Mouse (Mus musculus): ENCODE results near the gene Lpcat2. TPM values are rescaled to one million over a fixed set of nuclear protein-coding genes. Genes with fewer than 3 reads are reported as not detected.

Lpcat2 gene
- 3.2 and 3.9 TPM in 2 replicates for polyA plus RNA-seq (2014; fragmentation: Nextera tagmentation; extraction: Ambion mirVana)

GRCm38 (mm10) chr8:92855171-92855894 lies at the start of gene Lpcat2:
Lpcat2 (plus strand) TSS chr8:92855339.
- H3K4me2 ChIP-seq (ENCODE audit: low read depth, low read length, severe bottlenecking) = peak within 1 kb of the TSS; percentile 83
- 1% methylated on average over 50 of the region's 50 CpGs for WGBS
- peak; percentile 83 for ATAC-seq (replicated peaks; ENCODE audit: low FRiP score)
- peaks cover 6% of the 10 kb centered on the region for H3K27me3 ChIP-seq (ENCODE audit: control insufficient read depth, insufficient read depth, low read length)
- no peak within 1 kb of the TSS for H3K27ac ChIP-seq (ENCODE audit: low read depth, low read length)
- no peaks in the 10 kb centered on the region for H3K9me3 ChIP-seq (ENCODE audit: control insufficient read depth, low read length)
- H3K4me3 ChIP-seq (ENCODE audit: low read depth, low read length) = peak within 1 kb of the TSS; percentile 62
- no peaks in the 10 kb centered on the region for H3K36me3 ChIP-seq (ENCODE audit: control insufficient read depth, insufficient read depth, low read length)
- peaks cover 2% of the 10 kb centered on the region; the same call in 1 of the 2 replicates for H3K4me1 ChIP-seq (replicated peaks; ENCODE audit: control insufficient read depth, insufficient read depth, low read length)
- H3K9ac ChIP-seq (ENCODE audit: low read length) = peak within 1 kb of the TSS; percentile 74
- peak; percentile 86 for DNase-seq (ENCODE audit: low spot score)

- 85% methylated on average over 2 of the region's 2 CpGs for WGBS
- H3K4me2 ChIP-seq (ENCODE audit: low read depth, low read length, severe bottlenecking) = no peak overlapping the region
- no peak for DNase-seq (ENCODE audit: low spot score)
- H3K27me3 ChIP-seq (ENCODE audit: control insufficient read depth, insufficient read depth, low read length) = no peaks in the 10 kb centered on the region
- no peak overlapping the region for H3K27ac ChIP-seq (ENCODE audit: low read depth, low read length)
- no peak for ATAC-seq (replicated peaks; ENCODE audit: low FRiP score)
- no peaks in the 10 kb centered on the region for H3K36me3 ChIP-seq (ENCODE audit: control insufficient read depth, insufficient read depth, low read length)
- H3K9me3 ChIP-seq (ENCODE audit: control insufficient read depth, low read length) = no peaks in the 10 kb centered on the region
- H3K9ac ChIP-seq (ENCODE audit: low read length) = no peak overlapping the region
- H3K4me1 ChIP-seq (replicated peaks; ENCODE audit: control insufficient read depth, insufficient read depth, low read length) = no peaks in the 10 kb centered on the region
- H3K4me3 ChIP-seq (ENCODE audit: low read depth, low read length) = no peak overlapping the region
Measured at GRCm38 (mm10) chr8:92812773-92813172, 42.4 kb upstream of the Lpcat2 start.

- Histone ChIP-seq H3K36me3 (ENCODE audit: control insufficient read depth, insufficient read depth, low read length) (no peaks in the 10 kb centered on the region), H3K27me3 (ENCODE audit: control insufficient read depth, insufficient read depth, low read length) (no peaks in the 10 kb centered on the region), H3K27ac (ENCODE audit: low read depth, low read length) (no peak overlapping the region), H3K9ac (ENCODE audit: low read length) (no peak overlapping the region), H3K4me3 (ENCODE audit: low read depth, low read length) (no peak overlapping the region), H3K9me3 (ENCODE audit: control insufficient read depth, low read length) (no peaks in the 10 kb centered on the region), H3K4me2 (ENCODE audit: low read depth, low read length, severe bottlenecking) (no peak overlapping the region), H3K4me1 (replicated peaks; ENCODE audit: control insufficient read depth, insufficient read depth, low read length) (no peaks in the 10 kb centered on the region)
- no peak for ATAC-seq (replicated peaks; ENCODE audit: low FRiP score)
- no peak for DNase-seq (ENCODE audit: low spot score)
- 90% methylated on average over 5 of the region's 5 CpGs for WGBS
Measured at GRCm38 (mm10) chr8:92815661-92816060, 39.5 kb upstream of the Lpcat2 start.

GRCm38 (mm10) chr8:92817928-92818818 lies 37.0 kb upstream of the Lpcat2 start:
- H3K9ac ChIP-seq (ENCODE audit: low read length) = no peak overlapping the region
- no peak overlapping the region for H3K4me3 ChIP-seq (ENCODE audit: low read depth, low read length)
- DNase-seq (ENCODE audit: low spot score) = peak; percentile 94
- WGBS = 28% methylated on average over 6 of the region's 6 CpGs
- H3K27me3 ChIP-seq (ENCODE audit: control insufficient read depth, insufficient read depth, low read length) = no peaks in the 10 kb centered on the region
- ATAC-seq (replicated peaks; ENCODE audit: low FRiP score) = peak; percentile 71
- no peaks in the 10 kb centered on the region for H3K4me1 ChIP-seq (replicated peaks; ENCODE audit: control insufficient read depth, insufficient read depth, low read length)
- no peak overlapping the region for H3K27ac ChIP-seq (ENCODE audit: low read depth, low read length)
- no peaks in the 10 kb centered on the region for H3K9me3 ChIP-seq (ENCODE audit: control insufficient read depth, low read length)
- H3K36me3 ChIP-seq (ENCODE audit: control insufficient read depth, insufficient read depth, low read length) = no peaks in the 10 kb centered on the region
- H3K4me2 ChIP-seq (ENCODE audit: low read depth, low read length, severe bottlenecking) = no peak overlapping the region

GRCm38 (mm10) chr8:92821151-92821550 lies 34.0 kb upstream of the Lpcat2 start:
- no peak for ATAC-seq (replicated peaks; ENCODE audit: low FRiP score)
- Histone ChIP-seq H3K36me3 (ENCODE audit: control insufficient read depth, insufficient read depth, low read length) (no peaks in the 10 kb centered on the region), H3K4me3 (ENCODE audit: low read depth, low read length) (no peak overlapping the region), H3K4me2 (ENCODE audit: low read depth, low read length, severe bottlenecking) (no peak overlapping the region), H3K27ac (ENCODE audit: low read depth, low read length) (no peak overlapping the region), H3K27me3 (ENCODE audit: control insufficient read depth, insufficient read depth, low read length) (0 out of 2 replicates have a peak, but pooled peaks cover under 1% of the 10 kb centered on the region), H3K9me3 (ENCODE audit: control insufficient read depth, low read length) (no peaks in the 10 kb centered on the region), H3K9ac (ENCODE audit: low read length) (no peak overlapping the region), H3K4me1 (replicated peaks; ENCODE audit: control insufficient read depth, insufficient read depth, low read length) (no peaks in the 10 kb centered on the region)
- DNase-seq (ENCODE audit: low spot score) = no peak

- Histone ChIP-seq H3K4me1 (replicated peaks; ENCODE audit: control insufficient read depth, insufficient read depth, low read length) (no peaks in the 10 kb centered on the region), H3K4me3 (ENCODE audit: low read depth, low read length) (no peak overlapping the region), H3K9ac (ENCODE audit: low read length) (no peak overlapping the region), H3K36me3 (ENCODE audit: control insufficient read depth, insufficient read depth, low read length) (no peaks in the 10 kb centered on the region), H3K27me3 (ENCODE audit: control insufficient read depth, insufficient read depth, low read length) (0 out of 2 replicates have a peak, but pooled peaks cover 3% of the 10 kb centered on the region), H3K9me3 (ENCODE audit: control insufficient read depth, low read length) (no peaks in the 10 kb centered on the region), H3K27ac (ENCODE audit: low read depth, low read length) (no peak overlapping the region), H3K4me2 (ENCODE audit: low read depth, low read length, severe bottlenecking) (no peak overlapping the region)
- DNase-seq (ENCODE audit: low spot score) (no peak), ATAC-seq (replicated peaks; ENCODE audit: low FRiP score) (no peak)
- 85% methylated on average over 5 of the region's 5 CpGs for whole genome bisulfite sequencing
Measured at GRCm38 (mm10) chr8:92822386-92822785, 32.8 kb upstream of the Lpcat2 start.

GRCm38 (mm10) chr8:92825991-92826390 lies 29.1 kb upstream of the Lpcat2 start:
- DNase-seq (ENCODE audit: low spot score) (no peak), ATAC-seq (replicated peaks; ENCODE audit: low FRiP score) (no peak)
- Histone ChIP-seq H3K27ac (ENCODE audit: low read depth, low read length) (no peak overlapping the region), H3K9ac (ENCODE audit: low read length) (no peak overlapping the region), H3K27me3 (ENCODE audit: control insufficient read depth, insufficient read depth, low read length) (0 out of 2 replicates have a peak, but pooled peaks cover 3% of the 10 kb centered on the region), H3K4me1 (replicated peaks; ENCODE audit: control insufficient read depth, insufficient read depth, low read length) (no peaks in the 10 kb centered on the region), H3K4me3 (ENCODE audit: low read depth, low read length) (no peak overlapping the region), H3K36me3 (ENCODE audit: control insufficient read depth, insufficient read depth, low read length) (no peaks in the 10 kb centered on the region), H3K9me3 (ENCODE audit: control insufficient read depth, low read length) (no peaks in the 10 kb centered on the region), H3K4me2 (ENCODE audit: low read depth, low read length, severe bottlenecking) (no peak overlapping the region)
- 74% methylated on average over 4 of the region's 4 CpGs for WGBS

GRCm38 (mm10) chr8:92827243-92828034 lies 27.7 kb upstream of the Lpcat2 start, which contains the start of gene Mmp2:
Mmp2 (plus strand) TSS chr8:92827291.
- ATAC-seq (replicated peaks; ENCODE audit: low FRiP score) = 0 out of 2 replicates have a peak, but pooled peaks have one; percentile 46
- DNase-seq (ENCODE audit: low spot score) = peak; percentile 68
- Histone ChIP-seq H3K36me3 (ENCODE audit: control insufficient read depth, insufficient read depth, low read length) (no peaks in the 10 kb centered on the region), H3K27ac (ENCODE audit: low read depth, low read length) (no peak within 1 kb of the TSS), H3K9me3 (ENCODE audit: control insufficient read depth, low read length) (no peaks in the 10 kb centered on the region), H3K9ac (ENCODE audit: low read length) (peak within 1 kb of the TSS; percentile 66), H3K4me2 (ENCODE audit: low read depth, low read length, severe bottlenecking) (peak within 1 kb of the TSS; percentile 75), H3K4me1 (replicated peaks; ENCODE audit: control insufficient read depth, insufficient read depth, low read length) (no peaks in the 10 kb centered on the region), H3K4me3 (ENCODE audit: low read depth, low read length) (peak within 1 kb of the TSS; percentile 38), H3K27me3 (ENCODE audit: control insufficient read depth, insufficient read depth, low read length) (0 out of 2 replicates have a peak, but pooled peaks cover 3% of the 10 kb centered on the region)
- 1% methylated on average over 37 of the region's 37 CpGs for WGBS

Measured in forebrain, embryonic 11.5 days (tissue).